In genomic region chr5:146832769-146833448, GRCm38 (mm10) we compare ENCODE assay signal across 8 mouse cellular contexts. TPM values are rescaled to one million over a fixed set of nuclear protein-coding genes. Genes with fewer than 3 reads are reported as not detected.
DNase-seq lines count a peak whose midpoint lies in the region; ATAC-seq and TF ChIP-seq lines count a peak whose summit lies in the region.

Gene Rpl21, plus strand, starts transcription at chr5:146832890.

- no peak for TF ChIP-seq EP300 in CH12.LX (IDR thresholded peaks at IDR 0.05; ENCODE audit: low read length)

- no peaks in the 10 kb centered on the region for H3K27me3 ChIP-seq in CH12.LX (replicated peaks)
- no peaks in the 10 kb centered on the region for H3K27me3 ChIP-seq in forebrain, embryonic 11.5 days (ENCODE audit: control insufficient read depth, insufficient read depth, low read length)
- no peaks in the 10 kb centered on the region for H3K27me3 ChIP-seq in heart, embryonic 16.5 days (ENCODE audit: control insufficient read depth, insufficient read depth, low read length)
- H3K27me3 ChIP-seq in liver, embryonic 15.5 days: no peaks in the 10 kb centered on the region
- no peaks in the 10 kb centered on the region for H3K27me3 ChIP-seq in neural tube, embryonic 12.5 days (replicated peaks)

- H3K4me2 ChIP-seq in CH12.LX (ENCODE audit: insufficient read depth, low read depth, poor library complexity, severe bottlenecking): peak within 1 kb of the TSS; percentile 97
- peak within 1 kb of the TSS; percentile 92 for H3K4me2 ChIP-seq in forebrain, embryonic 11.5 days (ENCODE audit: low read depth, low read length, severe bottlenecking)
- H3K4me2 ChIP-seq in heart, embryonic 16.5 days (ENCODE audit: low read depth, low read length): peak within 1 kb of the TSS; percentile 75
- H3K4me2 ChIP-seq in liver, embryonic 15.5 days: peak within 1 kb of the TSS; percentile 87
- H3K4me2 ChIP-seq in neural tube, embryonic 12.5 days (replicated peaks): peak within 1 kb of the TSS; percentile 80

- TF ChIP-seq RAD21 in CH12.LX (IDR thresholded peaks at IDR 0.05; ENCODE audit: low read depth, low read length): no peak

- peaks cover 19% of the 10 kb centered on the region for H3K79me2 ChIP-seq in CH12.LX (replicated peaks; ENCODE audit: control insufficient read depth, extremely low read depth, insufficient read depth, poor library complexity, severe bottlenecking)

- H3K4me3 ChIP-seq in CH12.LX (replicated peaks in 1 of 3; ENCODE audit: low read depth in 2 of 3, low read length in 2 of 3, poor library complexity in 1 of 3): peak within 1 kb of the TSS; percentile 80 to 99 (median 92)
- peak within 1 kb of the TSS; percentile 77 for H3K4me3 ChIP-seq in forebrain, embryonic 11.5 days (ENCODE audit: low read depth, low read length)
- peak within 1 kb of the TSS; percentile 85 for H3K4me3 ChIP-seq in heart, embryonic 16.5 days (ENCODE audit: low read length)
- H3K4me3 ChIP-seq in liver, embryonic 15.5 days (replicated peaks): peak within 1 kb of the TSS; percentile 80
- H3K4me3 ChIP-seq in neural tube, embryonic 12.5 days: peak within 1 kb of the TSS; percentile 90

- in situ Hi-C loops in CH12.LX (cut with MboI; ENCODE audit: low pct_ligation_motif_present, low pct_unique_long_range_greater_than_20kb, low sequenced_read_pairs): no loop called here

- H3K27ac ChIP-seq in CH12.LX (ENCODE audit: insufficient read depth, low read depth): peak within 1 kb of the TSS; percentile 51
- peak within 1 kb of the TSS; percentile 58 for H3K27ac ChIP-seq in forebrain, embryonic 11.5 days (ENCODE audit: low read depth, low read length)
- H3K27ac ChIP-seq in heart, embryonic 16.5 days (ENCODE audit: low read length): peak within 1 kb of the TSS; percentile 90
- peak within 1 kb of the TSS; percentile 93 for H3K27ac ChIP-seq in liver, embryonic 15.5 days (replicated peaks)
- H3K27ac ChIP-seq in neural tube, embryonic 12.5 days: peak within 1 kb of the TSS; percentile 47

- dilution Hi-C loops in CH12.LX (cut with MboI; ENCODE audit: extremely low pct_ligation_motif_present, extremely low pct_unique_long_range_greater_than_20kb, low sequenced_read_pairs): no loop called here

- peaks cover 0 to 39% of the 10 kb centered on the region in 2 experiments; a peak in 3 of 4 replicates for H3K4me1 ChIP-seq in CH12.LX (ENCODE audit: control insufficient read depth in 1 of 2, insufficient read depth in 2 of 2)
- peaks cover 6% of the 10 kb centered on the region; the same call in 1 of the 2 replicates for H3K4me1 ChIP-seq in forebrain, embryonic 11.5 days (replicated peaks; ENCODE audit: control insufficient read depth, insufficient read depth, low read length)
- peaks cover 15% of the 10 kb centered on the region for H3K4me1 ChIP-seq in heart, embryonic 16.5 days (ENCODE audit: control insufficient read depth, insufficient read depth, low read length)
- peaks cover 52% of the 10 kb centered on the region for H3K4me1 ChIP-seq in liver, embryonic 15.5 days (replicated peaks)
- H3K4me1 ChIP-seq in neural tube, embryonic 12.5 days: peaks cover 11% of the 10 kb centered on the region

- under 1% methylated on average over 60 of the region's 60 CpGs for WGBS in forebrain, embryonic 11.5 days
- WGBS in heart, embryonic 16.5 days: under 1% methylated on average over 60 of the region's 60 CpGs
- under 1% methylated on average over 60 of the region's 60 CpGs for WGBS in liver, embryonic 15.5 days (ENCODE audit: insufficient replicate concordance)
- under 1% methylated on average over 60 of the region's 60 CpGs for WGBS in neural tube, embryonic 12.5 days

- peak in 1 of 2 experiments; percentile 42; a peak in 2 of 4 replicates for TF ChIP-seq CTCF in CH12.LX (conservative IDR thresholded peaks at IDR 0.05 in 1 of 2, IDR thresholded peaks at IDR 0.05 in 1 of 2; ENCODE audit: low read depth in 2 of 2, low read length in 2 of 2)

- ATAC-seq in forebrain, embryonic 11.5 days (replicated peaks; ENCODE audit: low FRiP score): peak; percentile 97
- ATAC-seq in heart, embryonic 16.5 days (replicated peaks; ENCODE audit: extremely low read depth, insufficient read depth, low FRiP score): peak; percentile 97
- peak; percentile 97 for ATAC-seq in liver, embryonic 15.5 days (ENCODE audit: insufficient read depth)
- peak; percentile 98 for ATAC-seq in neural tube, embryonic 12.5 days (ENCODE audit: low FRiP score, low read depth)

- peak; percentile 95 for DNase-seq in CH12.LX (ENCODE audit: extremely low read depth)
- DNase-seq in c-Kit-positive CD71-positive TER-119-negative erythroid progenitor cells, embryonic 14.5 days (ENCODE audit: low read depth): peak; percentile 86
- DNase-seq in forebrain, embryonic 11.5 days (ENCODE audit: low spot score): peak; percentile 95
- peak; percentile 94 to 96 for DNase-seq in kidney, postnatal 36 days
- DNase-seq in telencephalon, adult 2 months (ENCODE audit: low read depth, low spot score): peak; percentile 96

- no peaks in the 10 kb centered on the region for H3K9me3 ChIP-seq in CH12.LX (replicated peaks; ENCODE audit: low read length)
- no peaks in the 10 kb centered on the region for H3K9me3 ChIP-seq in forebrain, embryonic 11.5 days (ENCODE audit: control insufficient read depth, low read length)
- no peaks in the 10 kb centered on the region for H3K9me3 ChIP-seq in heart, embryonic 16.5 days (replicated peaks; ENCODE audit: control insufficient read depth, low read length)
- H3K9me3 ChIP-seq in liver, embryonic 15.5 days (replicated peaks): no peaks in the 10 kb centered on the region
- H3K9me3 ChIP-seq in neural tube, embryonic 12.5 days: no peaks in the 10 kb centered on the region

- peaks cover 39 to 43% of the 10 kb centered on the region in 2 experiments for H3K36me3 ChIP-seq in CH12.LX (replicated peaks in 1 of 2; ENCODE audit: control insufficient read depth in 1 of 2, insufficient read depth in 1 of 2, low read length in 1 of 2)
- H3K36me3 ChIP-seq in forebrain, embryonic 11.5 days (ENCODE audit: control insufficient read depth, insufficient read depth, low read length): peaks cover 12% of the 10 kb centered on the region; the same call in 1 of the 2 replicates
- H3K36me3 ChIP-seq in heart, embryonic 16.5 days (ENCODE audit: control insufficient read depth, insufficient read depth): peaks cover 35% of the 10 kb centered on the region
- H3K36me3 ChIP-seq in liver, embryonic 15.5 days (replicated peaks): peaks cover 40% of the 10 kb centered on the region
- peaks cover 37% of the 10 kb centered on the region for H3K36me3 ChIP-seq in neural tube, embryonic 12.5 days

- peak within 1 kb of the TSS; percentile 99 for H3K9ac ChIP-seq in CH12.LX (ENCODE audit: insufficient read depth, low read depth)
- peak within 1 kb of the TSS; percentile 96 for H3K9ac ChIP-seq in forebrain, embryonic 11.5 days (ENCODE audit: low read length)
- H3K9ac ChIP-seq in heart, embryonic 16.5 days (ENCODE audit: low read length): peak within 1 kb of the TSS; percentile 100
- peak within 1 kb of the TSS; percentile 83 for H3K9ac ChIP-seq in liver, embryonic 15.5 days
- H3K9ac ChIP-seq in neural tube, embryonic 12.5 days: peak within 1 kb of the TSS; percentile 95

- TF ChIP-seq POLR2A in CH12.LX (IDR thresholded peaks at IDR 0.05; ENCODE audit: low read depth, low read length): peak; percentile 95

TF ChIP-seq in CH12.LX, 34 proteins besides CTCF, POLR2A, EP300 and RAD21:
- TF ChIP-seq USF1 (IDR thresholded peaks at IDR 0.05; ENCODE audit: low read depth, low read length) (no peak; the same call in 1 of the 2 replicates), ETS1 (conservative IDR thresholded peaks at IDR 0.05; ENCODE audit: low read depth, low read length) (no peak), HCFC1 (IDR thresholded peaks at IDR 0.05; ENCODE audit: low read depth, low read length) (peak; percentile 88), MXI1 (IDR thresholded peaks at IDR 0.05; ENCODE audit: low read depth, low read length) (peak; percentile 77), MAZ (IDR thresholded peaks at IDR 0.05; ENCODE audit: low read depth, low read length) (peak; percentile 89), JUN (IDR thresholded peaks at IDR 0.05; ENCODE audit: insufficient read depth, low read depth, low read length) (no peak), NELFE (IDR thresholded peaks at IDR 0.05; ENCODE audit: low read depth, low read length) (peak; percentile 95), TCF12 (IDR thresholded peaks at IDR 0.05; ENCODE audit: low read depth, low read length) (peak; percentile 85), MEF2A (IDR thresholded peaks at IDR 0.05; ENCODE audit: borderline replicate concordance, low read depth, low read length) (peak; percentile 56; the same call in 1 of the 2 replicates), SIN3A (IDR thresholded peaks at IDR 0.05; ENCODE audit: low read length) (peak; percentile 84), RCOR1 (conservative IDR thresholded peaks at IDR 0.05; ENCODE audit: low read depth, low read length) (no peak), MAX (IDR thresholded peaks at IDR 0.05; ENCODE audit: low read length) (peak; percentile 100), ZMIZ1 (IDR thresholded peaks at IDR 0.05; ENCODE audit: low read depth, low read length) (peak; percentile 75), JUND (conservative IDR thresholded peaks at IDR 0.05; ENCODE audit: low read depth, low read length) (no peak), POLR2AphosphoS2 (IDR thresholded peaks at IDR 0.05; ENCODE audit: low read depth, low read length) (peak; percentile 95), MYC (IDR thresholded peaks at IDR 0.05; ENCODE audit: low read depth, low read length) (peak; percentile 94), IRF4 (IDR thresholded peaks at IDR 0.05; ENCODE audit: low read depth, low read length) (peak; percentile 57; the same call in 1 of the 2 replicates), NRF1 (IDR thresholded peaks at IDR 0.05; ENCODE audit: low read depth, low read length) (peak; percentile 25), PAX5 (IDR thresholded peaks at IDR 0.05; ENCODE audit: low read length) (no peak), KAT2A (IDR thresholded peaks at IDR 0.05; ENCODE audit: insufficient replicate concordance, low read length) (peak; percentile 75; the same call in 1 of the 2 replicates), CHD1 (IDR thresholded peaks at IDR 0.05; ENCODE audit: low read depth, low read length) (peak; percentile 13; the same call in 1 of the 2 replicates), ELF1 (IDR thresholded peaks at IDR 0.05; ENCODE audit: low read depth, low read length) (peak; percentile 94), TBP (conservative IDR thresholded peaks at IDR 0.05; ENCODE audit: low read depth, low read length) (peak; percentile 82)
TF ChIP-seq in CH12.LX: peak in this region for 17.

RNA-seq across cellular contexts. Expression of gene Rpl21, which starts in this region (rescaled TPM):
- total RNA-seq in CH12.LX (2012; rRNA removed) (1,240 and 1,429 TPM in 2 replicates), CH12.LX (2014; rRNA removed) (715 and 716 TPM in 2 replicates)
- 300 and 964 TPM in 2 replicates for polyA plus RNA-seq in CH12.LX (2012; ENCODE audit: insufficient read length, low read depth)
- 440 and 469 TPM in 2 replicates for polyA plus RNA-seq in forebrain, embryonic 11.5 days (2014; fragmentation: Nextera tagmentation; extraction: Ambion mirVana)
- polyA plus RNA-seq in heart, embryonic 16.5 days (2015; fragmentation: Nextera tagmentation; extraction: Ambion mirVana): 279 and 290 TPM in 2 replicates
- polyA plus RNA-seq in liver, embryonic 15.5 days (2015; fragmentation: Nextera tagmentation; extraction: Ambion mirVana): 224 and 276 TPM in 2 replicates
- polyA plus RNA-seq in neural tube, embryonic 12.5 days (2016; fragmentation: Nextera tagmentation; extraction: Ambion mirVana): 415 and 416 TPM in 2 replicates

Comparison
In these comparisons a context has a peak if more than half of its experiments do, and no peak if none do; other contexts are left out.
1. Peak in every context shown above with its lines: DNase-seq, ATAC-seq, H3K4me3 ChIP-seq and H3K27ac ChIP-seq.